Mouse (Mus musculus) ES-Bruce4 (cell line): Measurements from ENCODE around the gene Fabp3. TPM values are rescaled to one million over a fixed set of nuclear protein-coding genes. Genes with fewer than 3 reads are reported as not detected.

ENCODE experiments used
- H3K27ac ChIP-seq: 2 replicates; pipeline ENCODE4 v1.5.1; 2012; ENCODE audit warnings: low read length, inconsistent platforms; ENCODE audit not compliant: insufficient read depth
- H3K27me3 ChIP-seq: 2 replicates; pipeline ENCODE4 v1.6.1; 2012; ENCODE audit warnings: mild to moderate bottlenecking, low read length, inconsistent platforms; ENCODE audit not compliant: control insufficient read depth, poor library complexity, insufficient read depth, severe bottlenecking
- H3K36me3 ChIP-seq: 2 replicates; pipeline ENCODE4 v1.6.1; 2012; ENCODE audit warnings: inconsistent platforms, mild to moderate bottlenecking, low read length, moderate library complexity; ENCODE audit not compliant: control insufficient read depth, poor library complexity, insufficient read depth, severe bottlenecking
- H3K4me1 ChIP-seq: one replicate; pipeline ENCODE4 v1.8.1; 2011; ENCODE audit warnings: low read length; ENCODE audit not compliant: control insufficient read depth, insufficient read depth
- H3K4me3 ChIP-seq: 2 replicates; pipeline ENCODE4 v1.5.1; 2011; ENCODE audit warnings: low read depth, mild to moderate bottlenecking, low read length
- H3K9ac ChIP-seq: 2 replicates; pipeline ENCODE4 v1.6.1; 2012; ENCODE audit warnings: low read depth, mild to moderate bottlenecking, inconsistent platforms; ENCODE audit not compliant: poor library complexity, severe bottlenecking
- H3K9me3 ChIP-seq: replicated peaks from 2 replicates; pipeline ENCODE4 v1.6.1; 2012; ENCODE audit warnings: mild to moderate bottlenecking, low read length, inconsistent platforms; ENCODE audit not compliant: control insufficient read depth, poor library complexity, insufficient read depth, severe bottlenecking
- CTCF ChIP-seq: IDR thresholded peaks from one replicate; pipeline ENCODE4 v1.8.1; 2011; ENCODE audit warnings: low read depth, low read length
- EP300 ChIP-seq: IDR thresholded peaks from 2 replicates; pipeline ENCODE4 v1.6.1; 2011; ENCODE audit warnings: low read depth, low read length; ENCODE audit not compliant: insufficient read depth
- POLR2A ChIP-seq: IDR thresholded peaks from one replicate; pipeline ENCODE4 v1.8.1; 2011; ENCODE audit warnings: low read length; ENCODE audit not compliant: insufficient read depth
- polyA plus RNA-seq: library from polyadenylated mRNA; stranded (reverse); fragments of >200 nt; gene quantifications from 2 replicates; pipeline ENCODE4 v1.2.4, GENCODE M21; 2011; ENCODE audit warnings: low read depth; ENCODE audit not compliant: missing spikeins, insufficient read depth, insufficient read length

The Fabp3 gene
- polyA plus RNA-seq, 1 experiment: 803 TPM

DNA sequence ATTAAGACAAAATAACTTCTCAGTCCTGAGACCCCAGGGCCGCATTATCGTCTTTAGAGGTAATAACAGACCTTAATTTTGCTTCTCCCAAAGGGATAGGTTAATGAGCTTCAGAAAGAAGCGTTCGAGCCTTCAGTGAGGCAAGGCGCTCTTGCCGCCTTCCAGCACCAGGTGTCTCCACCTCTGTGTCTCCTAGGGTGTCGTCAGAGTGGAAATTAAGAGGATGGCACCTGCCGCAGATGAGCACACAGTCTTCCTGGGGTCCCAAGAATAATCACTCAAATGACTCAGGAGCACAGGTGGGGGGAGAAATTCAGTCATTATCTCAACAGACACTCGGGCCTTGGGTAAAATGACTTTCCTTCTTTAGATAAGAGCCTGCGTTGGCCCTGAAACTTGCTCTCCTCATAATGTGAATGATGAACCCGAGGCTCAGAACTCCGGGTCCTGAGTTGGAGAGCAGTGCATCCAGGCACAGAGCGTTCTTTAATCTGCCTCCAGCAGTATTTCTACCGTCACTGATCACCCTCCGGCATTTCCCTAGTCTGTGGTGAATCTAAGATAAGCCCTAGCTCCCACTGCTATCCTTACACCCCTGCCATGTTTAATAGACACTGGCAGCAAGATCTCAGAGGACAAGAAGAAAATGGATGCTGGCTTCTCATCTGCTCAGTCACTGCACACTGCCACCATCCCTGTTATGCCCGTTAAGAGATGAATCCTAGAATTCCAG is 42.5 kb downstream of the Fabp3 start:
- no peaks in the 10 kb centered on the region for H3K4me1 ChIP-seq
- no peak overlapping the region for H3K9ac ChIP-seq
- H3K27me3 ChIP-seq: no peaks in the 10 kb centered on the region
- no peak for TF ChIP-seq EP300
- TF ChIP-seq POLR2A: no peak
- peak; percentile 11 for TF ChIP-seq CTCF
- H3K9me3 ChIP-seq: no peaks in the 10 kb centered on the region
- peaks cover 2% of the 10 kb centered on the region for H3K36me3 ChIP-seq
- H3K27ac ChIP-seq: no peak overlapping the region
- no peak overlapping the region for H3K4me3 ChIP-seq

DNA sequence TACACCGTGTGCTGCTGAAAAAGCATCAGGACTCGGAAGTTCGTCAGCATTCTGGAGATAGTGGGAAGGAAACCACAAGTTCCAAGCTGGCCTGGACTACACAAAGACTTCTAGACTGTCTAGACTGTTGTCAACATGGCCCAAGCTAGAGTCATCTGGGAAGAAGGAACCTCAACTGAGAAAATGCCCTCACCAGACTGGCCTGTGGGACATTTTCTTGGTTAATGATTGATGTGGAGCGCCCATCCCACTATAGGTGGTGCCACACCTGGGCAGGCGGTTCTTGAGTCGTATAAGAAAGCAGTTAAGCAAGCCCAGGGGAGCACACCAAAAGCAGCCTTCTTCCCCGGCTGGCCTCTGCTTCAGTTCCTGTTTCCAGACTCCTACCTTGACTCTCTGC is 44.2 kb downstream of the Fabp3 start:
- no peak overlapping the region for H3K9ac ChIP-seq
- no peaks in the 10 kb centered on the region for H3K9me3 ChIP-seq
- no peak for TF ChIP-seq POLR2A
- no peak for TF ChIP-seq CTCF
- no peak for TF ChIP-seq EP300
- no peaks in the 10 kb centered on the region for H3K27me3 ChIP-seq
- H3K27ac ChIP-seq: no peak overlapping the region
- no peak overlapping the region for H3K4me3 ChIP-seq
- peaks cover 2% of the 10 kb centered on the region for H3K36me3 ChIP-seq
- no peaks in the 10 kb centered on the region for H3K4me1 ChIP-seq

DNA sequence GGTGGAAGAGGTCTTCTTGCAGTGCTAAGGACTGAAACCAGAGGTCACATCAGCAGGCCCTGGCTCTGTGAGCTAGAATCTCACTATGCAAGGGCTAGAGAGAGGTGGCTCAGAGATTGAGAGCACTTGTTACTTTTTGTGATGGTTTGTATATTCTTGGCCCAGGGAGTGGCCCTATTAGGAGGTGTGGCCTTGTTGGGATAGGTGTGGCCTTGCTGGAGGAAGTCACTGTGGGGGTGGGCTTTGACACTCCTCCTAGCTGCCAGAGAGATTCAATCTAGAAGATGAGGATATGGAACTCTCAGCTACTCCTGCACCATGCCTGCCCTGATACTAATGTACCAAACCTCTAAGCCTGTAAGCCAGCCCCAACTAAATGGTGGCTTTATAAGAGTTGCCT is 49.6 kb downstream of the Fabp3 start:
- H3K9me3 ChIP-seq: no peaks in the 10 kb centered on the region
- no peak overlapping the region for H3K4me3 ChIP-seq
- no peaks in the 10 kb centered on the region for H3K27me3 ChIP-seq
- H3K36me3 ChIP-seq: no peaks in the 10 kb centered on the region; the same call in 1 of the 2 replicates
- H3K27ac ChIP-seq: no peak overlapping the region
- TF ChIP-seq POLR2A: no peak
- TF ChIP-seq CTCF: no peak
- no peak for TF ChIP-seq EP300
- H3K4me1 ChIP-seq: no peaks in the 10 kb centered on the region
- H3K9ac ChIP-seq: no peak overlapping the region

DNA sequence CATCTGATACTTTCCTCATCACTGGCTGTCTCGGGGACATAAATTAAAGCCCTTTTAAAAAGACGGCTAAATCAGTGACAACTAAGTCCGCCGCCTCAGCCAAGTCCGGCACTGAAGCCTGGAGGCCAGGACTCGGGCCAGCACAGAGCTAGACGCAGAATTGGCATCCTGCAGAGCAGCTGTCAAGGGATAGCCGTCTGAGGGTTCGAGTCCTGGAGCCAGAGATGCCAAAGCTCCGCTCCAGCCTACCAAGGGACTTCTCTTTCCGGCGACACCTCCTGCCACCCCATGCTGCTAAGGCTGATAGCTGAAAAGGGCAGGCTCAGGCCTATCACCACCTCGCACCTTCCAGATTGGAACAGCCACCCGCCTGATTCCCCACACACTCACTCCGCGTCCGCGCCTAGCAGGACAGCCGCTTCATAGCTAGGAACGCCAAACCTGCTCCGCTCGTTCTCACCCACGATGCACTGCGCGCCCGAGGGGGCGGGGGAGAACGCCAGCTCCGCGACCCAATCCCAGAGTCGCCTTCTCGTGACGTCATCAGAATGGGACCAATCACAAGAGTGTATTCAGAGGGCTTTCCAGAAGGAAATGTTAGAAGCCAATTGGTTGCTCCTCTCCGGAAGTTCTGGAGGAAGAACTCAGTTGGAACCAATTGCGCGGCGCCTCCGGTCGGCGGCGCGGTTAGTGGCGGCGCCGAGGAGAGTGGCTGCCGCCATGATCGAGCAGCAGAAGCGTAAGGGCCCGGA is 51.3 kb downstream of the Fabp3 start, which contains the start of the genes Zcchc17 and Snrnp40:
TSS of gene Zcchc17 (minus strand) at position 458 of the 752 bp plus-strand sequence.
TSS of gene Snrnp40 (plus strand) at position 647 of the 752 bp plus-strand sequence.
- Histone ChIP-seq H3K4me1 (no peaks in the 10 kb centered on the region), H3K36me3 (peaks cover 10% of the 10 kb centered on the region), H3K27me3 (no peaks in the 10 kb centered on the region), H3K9ac (peak within 1 kb of the TSS; percentile 97), H3K9me3 (no peaks in the 10 kb centered on the region), H3K4me3 (peak within 1 kb of the TSS; percentile 96), H3K27ac (0 out of 2 replicates have a peak within 1 kb of the TSS, but pooled peaks have one; percentile 8)
- TF ChIP-seq EP300 (no peak), POLR2A (peak; percentile 78), CTCF (no peak)

DNA sequence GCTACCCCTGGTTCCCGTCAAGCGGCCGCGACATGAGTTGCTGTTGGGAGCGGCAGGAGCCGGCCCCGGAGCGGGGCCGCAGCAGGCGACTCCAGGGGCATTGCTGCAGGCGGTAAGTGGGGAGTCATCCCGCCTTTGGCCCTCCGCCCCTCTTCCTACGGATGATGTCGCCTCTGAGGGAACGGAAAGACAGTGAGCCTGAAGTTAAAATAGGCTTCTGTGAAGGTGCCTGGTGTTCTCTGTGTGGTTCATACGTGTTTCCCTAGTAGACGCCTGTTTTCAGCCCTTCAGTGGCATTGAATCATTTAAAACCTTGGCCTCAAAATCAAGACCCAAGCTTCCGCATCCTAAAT is 51.8 kb downstream of the Fabp3 start:
- TF ChIP-seq POLR2A (no peak), CTCF (no peak), EP300 (no peak)
- H3K9ac ChIP-seq: peak overlapping the region; percentile 97
- peaks cover 12% of the 10 kb centered on the region for H3K36me3 ChIP-seq
- H3K27me3 ChIP-seq: no peaks in the 10 kb centered on the region
- no peaks in the 10 kb centered on the region for H3K4me1 ChIP-seq
- H3K4me3 ChIP-seq: peak overlapping the region; percentile 96
- no peaks in the 10 kb centered on the region for H3K9me3 ChIP-seq
- H3K27ac ChIP-seq: 0 out of 2 replicates have a peak overlapping the region, but pooled peaks have one; percentile 8

Other genes with a start within 250 kb of the Fabp3 start
- gene Pef1, start 206.0 kb upstream of the Fabp3 start, polyA plus RNA-seq: 56.9 and 60.5 TPM in 2 replicates
- 0.82 and 0.91 TPM in 2 replicates for gene Hcrtr1, start 169.2 kb upstream of the Fabp3 start, polyA plus RNA-seq
- gene Tinagl1, start 133.5 kb upstream of the Fabp3 start, polyA plus RNA-seq: 35.2 and 35.4 TPM in 2 replicates
- gene Gm853, start 86.2 kb upstream of the Fabp3 start, polyA plus RNA-seq: not detected in 2 replicates
- gene Serinc2, start 29.4 kb upstream of the Fabp3 start, polyA plus RNA-seq: 12.9 and 15.2 TPM in 2 replicates
- gene Gm10570, start 79 bp downstream of the Fabp3 start, polyA plus RNA-seq: not detected in 2 replicates
- 21.3 and 25.1 TPM in 2 replicates for gene Zcchc17, start 51.3 kb downstream of the Fabp3 start, polyA plus RNA-seq
- 84.2 and 88.4 TPM in 2 replicates for gene Snrnp40, start 51.5 kb downstream of the Fabp3 start, polyA plus RNA-seq